Mouse (Mus musculus): ENCODE results near the gene Helb. TPM values are rescaled to one million over a fixed set of nuclear protein-coding genes. Genes with fewer than 3 reads are reported as not detected.

Gene Helb
- polyA plus RNA-seq, 1 experiment from 2014 or later = 12.8 TPM

DNA sequence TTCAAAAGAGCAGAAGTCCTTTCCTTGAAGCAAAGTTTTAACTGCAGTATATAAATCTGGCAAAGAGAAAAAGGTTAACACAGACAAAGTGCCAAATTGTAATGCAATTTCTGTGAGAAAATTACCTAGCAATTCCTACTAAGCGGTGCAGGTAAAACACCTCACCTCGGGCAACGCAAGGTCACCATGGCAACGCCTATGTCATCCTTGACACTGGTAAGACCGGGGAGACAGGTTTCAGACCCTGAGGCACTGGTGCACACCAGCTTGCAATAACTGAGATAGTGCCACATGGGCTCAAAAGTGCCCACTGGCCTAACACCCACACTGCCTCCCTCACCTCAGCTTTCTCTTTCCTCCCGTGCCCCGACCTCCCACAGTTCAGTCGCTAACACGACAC, 17.7 kb downstream of the Helb start:
- no peak for DNase-seq (ENCODE audit: low spot score)

DNA sequence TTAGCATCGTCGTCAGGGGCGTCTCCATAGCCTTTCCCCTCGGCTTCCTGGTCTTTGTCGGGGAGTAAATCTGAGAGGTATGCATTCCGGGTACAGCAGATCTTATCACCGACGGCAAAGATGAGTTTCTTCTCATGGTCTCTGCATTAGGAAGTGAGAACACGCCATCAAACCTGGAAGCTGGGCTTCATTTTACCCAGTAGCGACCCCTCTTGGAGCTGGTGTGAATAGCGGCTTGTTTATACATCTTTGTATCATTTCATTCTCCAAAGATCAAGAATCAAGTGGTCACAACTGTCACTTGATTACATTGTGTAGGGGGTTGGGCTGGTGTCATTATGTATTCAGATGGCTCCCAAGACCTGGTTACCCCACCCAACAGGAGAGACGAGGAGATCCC, 20.2 kb downstream of the Helb start:
- no peak for DNase-seq (ENCODE audit: low spot score)

DNA sequence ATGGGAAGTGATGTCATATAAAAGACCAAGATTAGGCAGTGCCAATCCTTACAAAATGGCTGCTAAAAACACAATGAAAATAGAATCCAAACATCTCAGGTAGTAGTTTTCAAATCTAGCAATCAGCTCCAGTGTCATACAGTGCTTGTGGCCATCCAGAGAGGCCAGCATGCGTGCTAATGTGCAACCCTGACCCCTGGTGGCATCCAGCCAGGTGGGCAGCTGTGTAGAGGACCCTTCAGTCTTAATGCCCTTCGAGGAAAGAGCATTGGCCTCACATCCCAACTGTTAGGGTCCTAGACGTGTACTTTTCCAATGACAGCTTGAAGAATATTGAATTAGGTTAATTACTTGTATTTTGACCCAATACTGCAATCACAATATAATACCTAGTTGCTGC, 34.9 kb downstream of the Helb start:
- no peak for DNase-seq (ENCODE audit: low spot score)

DNA sequence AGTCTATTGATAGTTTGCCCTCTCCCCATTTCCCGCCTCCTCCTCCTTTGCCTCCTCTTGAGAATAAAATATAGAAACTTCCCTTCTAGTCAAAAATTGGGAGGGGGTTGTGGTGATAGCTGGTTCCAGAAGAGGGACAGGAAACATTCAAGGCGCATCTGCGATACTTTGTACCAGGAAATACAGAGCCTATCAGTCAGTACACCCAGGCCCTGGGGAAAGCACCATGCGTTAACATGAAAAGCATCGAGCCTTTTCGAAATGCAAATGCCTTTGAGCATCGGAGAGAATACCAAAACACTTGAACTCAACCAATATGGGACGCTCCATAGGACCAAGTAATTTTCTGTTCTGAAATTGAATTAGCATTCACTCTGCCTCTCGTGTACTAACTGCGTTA, 46.5 kb downstream of the Helb start:
- DNase-seq (ENCODE audit: low spot score) = no peak

DNA sequence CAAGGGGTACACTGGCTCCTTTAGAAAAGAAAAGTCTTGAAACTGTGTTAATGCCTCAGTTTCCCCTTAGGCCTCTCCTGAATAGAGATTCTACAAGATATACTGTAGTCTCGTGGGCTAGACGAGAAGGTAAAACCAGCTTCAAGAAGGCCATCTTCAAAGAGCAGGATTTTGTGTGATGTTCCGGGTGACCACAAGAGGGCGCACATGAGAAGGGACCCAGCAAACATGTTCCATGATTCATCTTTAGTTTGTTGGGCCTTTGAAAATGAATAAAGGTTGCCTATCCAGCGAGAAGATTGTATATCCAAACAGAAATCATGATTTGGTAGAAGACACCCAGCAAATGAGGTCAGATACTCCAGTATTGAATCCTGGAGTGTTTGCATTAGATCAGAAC, 48.4 kb downstream of the Helb start:
- peak; percentile 53 for DNase-seq (ENCODE audit: low spot score)

DNA sequence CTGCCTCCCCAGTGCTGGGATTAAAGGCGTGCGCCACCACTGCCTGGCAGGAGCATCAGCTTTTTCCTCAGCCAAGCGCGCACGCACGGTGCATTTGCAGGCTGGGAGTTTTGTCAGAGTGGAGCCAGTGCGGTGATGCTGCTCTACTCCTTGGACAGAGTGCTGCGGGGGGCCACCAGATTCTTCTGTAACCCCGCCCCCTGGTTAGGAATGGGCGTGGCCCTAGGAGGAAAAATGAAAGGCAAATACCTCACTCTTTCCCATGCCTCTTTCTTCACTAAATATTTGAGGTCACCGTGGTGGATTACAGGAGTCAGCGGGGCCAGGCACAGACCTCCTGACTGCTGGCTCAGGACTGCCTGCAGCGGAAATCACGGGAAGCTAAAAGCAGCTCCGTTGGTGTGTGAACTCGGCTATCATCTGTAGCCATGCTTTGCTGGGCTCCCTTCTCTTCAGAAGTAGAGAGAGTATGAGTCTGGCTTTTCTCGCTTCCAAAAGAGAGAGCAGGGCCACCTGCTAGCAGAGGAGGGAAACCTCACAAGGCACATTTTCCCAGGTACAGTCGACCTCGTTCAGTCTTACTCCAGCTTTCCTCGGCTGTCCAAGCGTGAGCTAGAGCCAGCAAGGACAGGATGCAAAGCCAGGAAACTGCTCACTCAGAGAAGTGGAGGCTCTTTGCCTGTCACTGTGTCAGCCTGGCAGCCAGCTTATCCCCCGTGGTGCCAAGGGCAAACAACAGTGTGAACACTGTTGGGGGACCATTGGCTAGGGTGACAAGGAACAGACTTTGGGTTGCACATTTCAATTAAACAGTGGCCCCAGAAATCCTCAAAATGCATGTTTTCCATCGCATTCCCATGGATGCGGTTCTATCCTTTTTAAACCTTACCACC, 51.3 kb downstream of the Helb start:
- no peak for DNase-seq (ENCODE audit: low spot score)

DNA sequence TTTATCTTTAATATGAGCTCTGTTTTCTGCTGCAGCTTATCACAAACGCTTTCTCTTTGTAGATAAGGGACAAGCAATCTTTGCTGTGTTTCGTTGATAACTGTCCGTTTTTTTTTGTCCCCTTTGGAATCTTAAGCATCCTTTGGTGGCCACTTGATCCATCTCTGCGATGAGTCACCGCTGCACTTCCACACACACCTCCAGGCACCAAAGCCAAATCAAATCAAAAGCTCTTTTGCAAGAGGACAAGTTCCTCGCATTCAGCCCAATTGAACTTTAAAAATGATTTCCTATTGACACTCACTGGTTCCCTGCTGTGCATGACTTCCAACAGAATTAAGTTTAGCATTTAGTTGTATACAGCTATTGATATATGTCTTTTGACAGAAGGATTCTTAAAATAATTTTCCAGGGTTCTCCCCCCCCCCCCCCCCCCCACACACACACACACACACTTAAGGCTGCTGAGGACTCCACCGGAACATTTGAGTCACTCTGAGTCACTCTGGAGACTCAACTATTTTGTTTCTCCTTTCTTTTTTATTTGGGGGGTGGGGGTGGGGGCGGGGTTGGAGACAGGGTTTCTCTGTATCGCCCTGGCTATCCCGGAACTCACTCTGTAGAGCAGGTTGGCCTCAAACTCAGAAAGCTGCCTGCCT, 52.1 kb downstream of the Helb start:
- DNase-seq (ENCODE audit: low spot score) = no peak

DNA sequence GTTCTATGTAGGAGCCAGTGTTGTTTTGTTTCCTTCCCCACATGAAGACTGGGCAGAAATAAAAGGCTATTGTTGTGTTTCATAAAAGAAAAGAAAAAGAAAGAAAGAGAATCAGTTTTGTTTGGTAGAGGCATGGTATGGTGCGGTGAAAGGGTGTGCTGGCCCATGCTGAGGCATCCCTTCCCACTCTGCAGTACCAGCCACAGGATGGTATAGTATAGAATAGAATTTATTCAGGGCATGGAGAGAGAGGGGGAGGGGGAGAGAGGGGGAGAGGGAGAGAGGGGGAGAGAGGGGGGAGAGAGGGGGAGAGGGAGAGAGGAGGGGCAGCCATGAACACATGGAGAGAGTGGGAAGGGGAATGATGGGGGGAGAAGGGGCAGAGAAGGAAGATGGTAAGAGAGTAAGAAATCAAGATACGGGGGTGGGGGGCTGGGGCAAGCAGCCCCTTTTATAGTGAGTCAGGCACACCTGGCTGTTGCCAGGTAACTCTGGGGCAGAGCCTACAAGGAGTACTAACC, 68.0 kb downstream of the Helb start:
- DNase-seq (ENCODE audit: low spot score) = no peak

DNA sequence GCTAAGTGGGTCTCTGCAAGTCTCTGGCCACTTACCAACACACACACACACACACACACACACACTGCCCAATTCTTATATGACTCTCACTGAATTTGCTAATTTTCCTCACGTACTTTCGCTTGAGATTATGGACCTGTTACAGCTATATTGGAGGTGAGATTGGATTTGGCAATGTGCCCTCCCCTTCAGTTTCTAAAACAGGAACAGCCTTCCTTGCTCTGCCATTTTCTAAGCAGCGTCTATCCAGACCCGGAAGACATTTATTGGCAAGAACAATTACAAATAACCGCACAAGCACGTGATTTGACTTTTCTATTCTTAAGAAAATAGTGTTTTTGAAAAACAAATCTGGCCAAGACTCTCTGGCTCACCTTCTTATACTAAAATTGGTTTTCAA, 68.5 kb downstream of the Helb start:
- no peak for DNase-seq (ENCODE audit: low spot score)

DNA sequence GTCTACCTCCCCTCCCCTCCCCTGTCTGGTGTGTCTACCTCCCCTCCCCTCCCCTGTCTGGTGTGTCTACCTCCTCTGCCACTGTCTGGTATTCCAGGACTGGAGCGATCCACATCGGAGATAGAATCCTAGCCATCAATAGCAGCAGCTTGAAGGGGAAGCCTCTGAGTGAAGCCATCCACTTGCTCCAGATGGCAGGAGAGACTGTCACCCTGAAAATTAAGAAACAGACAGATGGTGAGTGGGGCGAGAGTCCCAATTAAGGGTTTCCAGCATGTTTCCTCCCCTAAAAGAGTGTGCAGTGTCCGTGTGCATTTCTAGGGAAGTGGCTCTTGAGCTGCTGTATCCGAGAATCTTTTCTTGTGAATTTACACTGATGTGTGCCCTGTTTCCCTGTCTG, 74.6 kb downstream of the Helb start:
- DNase-seq (ENCODE audit: low spot score) = no peak

DNA sequence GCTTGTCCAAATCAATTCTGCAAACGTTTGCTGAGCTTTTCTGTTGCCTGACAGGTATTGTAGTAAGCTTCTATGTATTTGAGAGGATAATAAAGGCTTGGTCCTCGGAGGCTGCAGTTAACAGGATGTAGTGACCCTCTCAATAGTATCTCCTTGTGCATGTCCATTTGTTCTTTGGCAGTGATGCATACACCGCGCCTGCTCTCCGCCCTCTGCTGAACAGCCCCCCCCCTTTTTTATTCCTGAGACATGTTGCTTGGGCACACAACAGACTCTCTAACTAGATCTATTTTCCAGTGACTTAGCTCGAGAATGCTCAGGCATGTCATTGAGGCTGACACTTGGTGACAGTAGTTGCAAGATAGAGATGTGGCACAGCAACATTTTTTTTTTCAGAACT, 77.0 kb downstream of the Helb start:
- DNase-seq (ENCODE audit: low spot score) = no peak

DNA sequence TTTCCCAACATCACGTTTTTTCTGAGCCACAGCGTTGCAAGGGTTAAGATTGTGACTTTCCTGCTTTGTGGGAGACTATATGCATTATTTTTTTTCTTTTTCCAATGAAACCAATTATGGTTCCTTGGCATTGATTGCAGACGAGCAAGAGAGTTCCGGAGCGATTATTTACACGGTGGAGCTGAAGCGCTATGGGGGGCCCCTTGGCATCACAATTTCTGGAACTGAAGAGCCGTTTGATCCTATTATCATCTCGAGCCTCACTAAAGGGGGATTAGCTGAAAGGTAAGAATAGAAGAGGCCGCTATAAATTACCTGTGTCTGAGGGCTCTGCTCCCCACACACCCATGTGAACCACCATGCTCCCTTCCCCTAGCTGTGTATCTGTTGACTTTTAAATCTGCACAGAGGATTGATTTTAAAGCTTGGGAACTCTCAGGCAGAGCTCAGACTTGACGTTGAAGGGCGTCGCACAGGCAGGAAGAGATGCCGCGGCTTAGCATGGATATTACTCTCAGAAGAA, 77.5 kb downstream of the Helb start:
- DNase-seq (ENCODE audit: low spot score) = no peak

DNA sequence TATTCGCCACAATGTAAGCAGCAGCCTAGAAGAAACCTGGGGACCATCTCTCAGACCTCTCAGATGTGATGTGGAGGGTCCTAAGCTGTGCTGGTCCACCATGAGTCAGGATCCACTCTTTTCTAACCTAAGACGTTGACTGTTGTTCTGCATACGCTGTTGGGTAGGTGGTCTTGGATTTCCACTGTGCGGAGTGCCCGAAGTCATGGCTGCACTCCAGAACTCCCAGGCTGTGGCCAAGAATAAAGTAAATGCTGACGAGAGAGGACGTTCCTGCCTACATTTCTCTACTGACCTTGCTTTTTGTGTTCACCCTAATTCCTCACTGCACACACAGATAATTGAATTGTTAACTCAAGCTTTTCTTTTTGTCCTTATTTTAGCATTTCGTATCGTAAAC, 78.9 kb downstream of the Helb start:
- no peak for DNase-seq (ENCODE audit: low spot score)

Other genes with a start within 250 kb of the Helb start
- gene Tmbim4, start 88.6 kb upstream of the Helb start, polyA plus RNA-seq (2015; fragmentation: Nextera tagmentation; extraction: Ambion mirVana) = 120 and 127 TPM in 2 replicates
- gene Irak3, start 89.1 kb upstream of the Helb start, polyA plus RNA-seq (2015; fragmentation: Nextera tagmentation; extraction: Ambion mirVana) = 1.1 and 1.3 TPM in 2 replicates
- 67.9 and 74.0 TPM in 2 replicates for gene Llph, start 114.1 kb upstream of the Helb start, polyA plus RNA-seq (2015; fragmentation: Nextera tagmentation; extraction: Ambion mirVana)